Mouse (Mus musculus) adrenal gland, postnatal 14 days (tissue): ENCODE measurements at regions not wholly inside any gene's neighbourhood (a gene's known extent, or its start where the extent isn't known, plus 50 kb on each side); places are given as distances from the start of the nearest gene placed in this dataset.

ENCODE experiments used
- DNase-seq: peaks from one replicate; pipeline ENCODE4 v3.0.0; 2021; ENCODE audit warnings: mixed read lengths

DNA sequence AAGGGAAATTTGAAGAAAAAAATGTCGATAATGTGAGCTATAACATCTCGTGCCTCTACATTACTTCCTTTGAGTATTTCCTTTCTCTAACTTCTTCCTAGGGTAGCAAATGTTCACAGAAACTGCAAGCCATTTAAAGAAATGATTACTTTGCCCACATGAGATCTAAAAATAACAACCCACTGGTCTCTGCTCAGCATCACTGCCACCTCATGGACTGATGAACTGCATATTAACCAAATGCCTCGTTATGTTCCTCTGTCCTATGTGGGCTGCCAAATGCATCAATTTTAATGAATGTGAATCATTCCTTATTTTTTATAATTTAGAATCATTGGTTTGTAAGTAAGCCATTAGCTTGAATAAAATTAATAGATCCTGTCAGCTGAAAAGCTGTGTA, 590.0 kb upstream of the Nr3c2 start:
- no peak for DNase-seq

GRCm38 (mm10) chr8:76328540-76328939, 570.7 kb upstream of the Nr3c2 start:
- DNase-seq, result no peak

GRCm38 (mm10) chr8:76343072-76343471, 556.2 kb upstream of the Nr3c2 start:
- no peak for DNase-seq

DNA sequence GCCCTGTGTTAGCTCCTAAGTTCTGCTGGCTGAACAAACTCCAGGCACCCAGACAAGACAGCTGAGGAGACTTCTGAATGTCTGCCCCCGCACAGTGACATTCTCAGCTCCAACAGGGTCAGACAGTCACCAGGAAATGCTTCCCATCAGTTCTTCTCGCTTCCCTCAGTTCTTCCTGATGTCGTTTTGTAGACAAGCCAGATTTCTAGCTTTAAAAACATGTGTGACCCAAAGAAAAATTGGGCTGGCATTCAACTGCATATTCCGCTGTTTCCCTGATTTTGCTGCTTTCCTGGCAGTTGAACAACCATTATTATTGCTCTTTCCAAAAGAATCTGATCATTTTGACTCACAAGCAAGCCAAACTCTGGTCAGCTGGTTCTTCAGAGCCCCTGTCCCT, 553.1 kb upstream of the Nr3c2 start:
- DNase-seq, result no peak

DNA sequence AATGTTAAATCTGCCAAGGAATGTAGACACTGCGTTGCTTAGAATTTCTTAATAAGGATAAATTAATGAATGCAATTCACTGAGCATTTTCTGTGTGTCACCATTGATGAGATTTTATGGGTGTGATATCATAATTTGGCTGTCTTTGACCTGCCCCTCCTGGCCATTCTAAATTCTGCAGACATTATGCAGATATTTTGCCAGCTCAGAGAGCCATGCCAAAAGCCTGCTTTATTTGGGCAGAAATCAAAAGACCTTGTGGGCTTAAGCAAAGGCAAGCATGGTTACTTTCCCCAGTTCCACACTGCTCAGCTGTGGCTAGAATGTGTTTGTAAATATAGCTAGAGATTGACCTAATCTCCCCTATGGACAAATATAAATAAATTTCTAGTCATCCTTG, 552.4 kb upstream of the Nr3c2 start:
- no peak for DNase-seq

GRCm38 (mm10) chr8:76374314-76374713, 524.9 kb upstream of the Nr3c2 start:
- DNase-seq, result no peak

DNA sequence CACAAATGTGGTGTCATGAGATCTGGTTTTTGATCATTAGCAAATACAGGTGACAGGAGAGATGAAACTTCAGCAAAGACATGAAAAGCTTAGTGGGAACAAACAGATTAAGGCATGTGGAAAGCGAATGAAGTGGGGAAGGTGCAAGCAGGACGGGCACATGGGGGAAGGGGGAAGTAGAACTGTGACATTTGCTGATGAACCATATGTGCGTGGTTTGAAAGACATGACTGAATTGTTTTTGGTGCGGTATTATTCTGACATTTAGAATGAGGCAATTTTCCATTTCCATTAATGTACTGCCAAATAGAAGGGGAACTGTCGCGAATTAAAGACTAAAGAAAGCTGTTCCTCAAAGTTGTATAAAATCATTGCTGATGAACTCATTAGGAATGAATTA, 521.5 kb upstream of the Nr3c2 start:
- no peak for DNase-seq

DNA sequence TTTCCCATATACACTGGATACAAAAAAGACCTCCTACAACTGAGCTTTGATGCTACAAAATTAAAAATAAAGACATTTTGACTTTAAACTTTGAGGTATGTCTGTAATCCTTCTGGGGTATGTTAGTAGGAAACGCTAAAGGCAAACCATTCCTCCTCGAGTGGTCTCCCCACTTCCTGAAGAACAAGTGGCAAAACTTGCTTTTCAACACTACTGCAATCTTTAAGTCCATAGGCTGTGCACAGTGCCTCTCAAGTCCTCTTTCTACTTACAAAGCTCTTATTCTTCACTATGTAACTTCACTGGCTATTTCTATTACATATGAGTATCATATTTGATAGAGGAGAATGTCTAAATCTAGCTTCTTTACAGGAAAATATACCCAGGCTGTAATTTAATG, 517.6 kb upstream of the Nr3c2 start:
- no peak for DNase-seq

DNA sequence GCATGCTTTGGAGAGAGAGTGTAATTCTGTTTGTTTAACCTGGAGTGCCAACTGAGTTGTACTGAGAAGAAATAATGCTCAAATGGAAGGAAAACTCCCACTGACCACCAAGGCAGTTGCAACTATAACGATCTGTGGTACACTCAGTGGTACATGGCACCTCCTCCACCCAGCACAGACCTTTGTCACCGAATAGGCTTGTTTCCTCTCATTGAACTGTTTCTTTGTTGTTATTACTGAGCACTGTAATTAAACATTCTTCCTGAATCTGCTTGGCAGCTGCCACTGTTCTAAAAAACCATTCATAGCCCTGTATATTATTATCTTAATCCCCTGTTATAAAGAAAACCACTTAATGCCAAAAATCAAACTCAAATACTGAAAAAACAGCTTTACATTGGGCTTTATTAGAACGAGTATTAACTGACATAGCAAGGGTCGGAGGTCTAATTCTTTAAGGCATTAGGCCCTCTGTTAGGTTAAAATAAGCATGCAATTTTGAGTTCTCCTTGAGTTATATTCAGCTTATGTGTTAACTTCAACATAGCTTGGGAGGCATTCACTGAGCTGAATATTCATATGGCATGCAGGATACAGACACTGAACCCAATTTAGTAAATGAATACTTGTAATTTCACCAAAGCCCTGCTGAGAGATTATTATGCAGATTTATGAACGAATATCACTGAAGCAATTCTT, 515.5 kb upstream of the Nr3c2 start:
- DNase-seq, result no peak

- DNase-seq, result no peak
These were observed 515.0 kb upstream of the Nr3c2 start for GRCm38 (mm10) chr8:76384282-76384637.

- DNase-seq, result no peak
These were observed 507.2 kb upstream of the Nr3c2 start for GRCm38 (mm10) chr8:76392004-76392403.

DNA sequence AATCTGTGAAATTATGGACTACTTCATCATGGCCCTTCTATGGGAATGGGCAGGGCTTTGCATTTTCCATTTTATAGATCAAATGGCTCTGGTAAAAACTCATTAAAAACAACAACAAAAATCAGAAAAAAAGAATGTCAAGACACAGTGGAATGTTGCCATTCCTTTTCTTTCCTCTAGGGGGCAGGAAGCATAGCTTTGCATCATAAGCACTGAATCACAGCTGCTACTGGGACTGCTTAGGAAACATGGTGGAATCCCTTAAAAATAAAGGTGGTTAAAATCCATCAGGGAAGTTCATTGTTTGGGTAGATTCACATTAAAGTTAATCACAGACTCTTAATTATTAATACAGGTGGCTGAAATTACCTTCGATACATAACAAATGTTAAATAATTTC, 476.8 kb upstream of the Nr3c2 start:
- no peak for DNase-seq

- no peak for DNase-seq
These were observed 476.2 kb upstream of the Nr3c2 start for GRCm38 (mm10) chr8:76422861-76423532.

DNA sequence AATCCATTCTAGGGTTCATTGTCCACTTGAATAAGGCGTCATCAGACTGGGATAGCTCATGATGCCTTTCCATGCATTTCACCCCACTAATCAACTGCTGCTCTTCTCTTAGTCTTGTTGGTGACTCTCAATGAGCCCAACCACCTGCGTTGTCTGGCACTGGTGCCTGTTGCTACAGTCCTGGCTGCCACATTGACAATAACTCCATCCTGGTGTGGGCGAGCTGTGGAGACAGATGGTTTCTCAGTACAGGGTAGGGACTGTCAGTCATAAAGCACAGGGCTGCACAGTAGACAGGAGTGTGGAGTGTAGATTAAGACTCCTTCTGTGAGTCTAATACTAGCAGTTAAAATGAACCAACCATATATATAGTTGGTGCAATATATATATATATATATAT, 469.4 kb upstream of the Nr3c2 start:
- no peak for DNase-seq

DNA sequence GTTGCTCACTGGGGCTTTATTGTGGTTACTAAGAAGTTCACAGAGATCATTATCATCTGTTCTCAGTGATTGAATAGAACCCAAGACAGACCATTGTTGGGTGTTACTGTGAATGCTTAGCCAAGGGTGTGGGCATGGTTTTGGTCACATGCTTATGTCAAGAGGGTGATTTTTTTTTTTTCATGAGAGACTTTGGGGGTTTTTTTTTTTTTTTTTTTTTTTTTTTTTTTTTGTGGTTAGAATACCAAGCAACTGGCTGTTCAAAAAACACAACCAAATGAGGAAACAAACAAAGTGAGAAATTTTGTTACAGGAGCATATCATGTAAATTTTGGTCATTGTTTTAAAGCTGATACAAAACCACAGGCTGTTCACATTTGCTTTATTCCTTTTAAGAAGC, 466.4 kb upstream of the Nr3c2 start:
- DNase-seq, result no peak

DNA sequence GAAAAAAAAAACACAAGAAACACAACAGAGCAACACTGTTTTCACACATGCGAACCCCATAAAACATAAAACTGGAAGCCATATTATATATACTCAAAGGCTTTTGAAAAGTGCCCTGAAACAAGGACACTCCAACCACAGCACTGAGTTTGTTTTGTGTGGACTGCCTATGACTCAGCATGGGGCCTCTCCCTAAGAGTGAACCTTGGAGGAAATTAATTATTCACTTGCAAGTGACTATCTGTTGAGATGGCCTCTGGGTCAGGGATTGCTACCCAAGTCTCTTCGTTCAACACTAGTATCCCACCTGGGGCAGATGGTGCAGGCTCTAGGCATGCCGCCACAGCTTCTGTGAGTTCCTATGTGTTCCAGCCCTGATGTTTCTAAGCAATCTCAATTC, 461.3 kb upstream of the Nr3c2 start:
- DNase-seq, result no peak

- DNase-seq, result no peak
These were observed 424.6 kb upstream of the Nr3c2 start for GRCm38 (mm10) chr8:76474464-76475208.

GRCm38 (mm10) chr8:76478966-76479365, 420.3 kb upstream of the Nr3c2 start:
- DNase-seq, result no peak

DNA sequence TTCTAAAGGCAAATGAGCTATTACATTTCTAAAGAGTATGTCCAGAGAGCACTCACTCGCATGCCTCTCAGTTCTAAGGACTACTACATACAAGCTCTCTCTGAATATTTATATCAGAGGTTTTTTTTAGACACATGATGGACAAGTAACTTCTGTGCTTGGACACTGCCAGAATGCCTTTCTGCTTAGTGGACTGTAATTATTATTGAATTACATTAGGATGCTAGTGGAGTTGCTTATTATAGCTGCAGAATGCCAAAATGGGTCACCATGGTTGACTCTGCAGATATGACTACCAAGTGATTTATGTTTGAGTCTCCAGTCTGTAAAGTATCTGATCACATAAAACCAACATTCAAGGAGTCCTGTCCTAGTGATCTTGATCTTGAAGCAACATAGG, 395.6 kb upstream of the Nr3c2 start:
- no peak for DNase-seq

- no peak for DNase-seq
These were observed 392.0 kb upstream of the Nr3c2 start for GRCm38 (mm10) chr8:76507247-76507646.

DNA sequence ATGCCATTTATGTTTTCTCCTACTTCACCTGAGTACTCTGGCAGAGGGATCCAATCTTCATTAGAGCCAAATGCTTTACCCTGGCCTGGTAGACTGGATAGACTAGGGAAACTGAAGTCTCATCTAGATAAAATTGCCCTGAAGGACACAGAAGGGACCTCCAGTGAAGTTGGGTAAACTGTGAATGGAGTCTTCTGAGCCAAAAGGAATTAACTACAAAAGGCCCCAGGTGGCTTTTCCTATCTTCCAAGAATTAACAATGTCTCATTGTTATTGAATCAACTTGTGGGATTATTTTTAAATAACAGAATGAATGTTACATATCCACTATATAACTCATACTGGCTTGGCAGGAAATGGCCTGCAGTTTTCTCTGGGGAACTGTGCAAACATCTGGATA, 390.0 kb upstream of the Nr3c2 start:
- no peak for DNase-seq

DNA sequence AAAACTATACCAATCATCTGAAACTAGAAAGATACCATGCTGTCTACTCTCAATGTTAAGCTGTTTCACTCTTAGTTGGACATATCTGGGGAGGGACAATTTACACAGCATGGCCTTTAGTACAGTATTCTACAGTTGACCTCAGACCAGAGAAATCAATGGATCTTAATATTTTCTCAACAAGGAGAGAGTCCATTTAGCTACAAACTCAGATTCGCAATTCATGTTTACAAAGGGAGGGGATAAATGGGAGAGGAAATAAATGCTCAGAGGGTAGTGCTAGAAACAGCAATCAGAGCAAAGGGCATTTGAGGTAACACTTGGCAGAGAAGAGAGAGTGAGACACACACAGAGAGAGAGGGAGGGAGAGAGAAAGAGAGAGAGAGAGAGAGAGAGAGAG, 385.1 kb upstream of the Nr3c2 start:
- no peak for DNase-seq

DNA sequence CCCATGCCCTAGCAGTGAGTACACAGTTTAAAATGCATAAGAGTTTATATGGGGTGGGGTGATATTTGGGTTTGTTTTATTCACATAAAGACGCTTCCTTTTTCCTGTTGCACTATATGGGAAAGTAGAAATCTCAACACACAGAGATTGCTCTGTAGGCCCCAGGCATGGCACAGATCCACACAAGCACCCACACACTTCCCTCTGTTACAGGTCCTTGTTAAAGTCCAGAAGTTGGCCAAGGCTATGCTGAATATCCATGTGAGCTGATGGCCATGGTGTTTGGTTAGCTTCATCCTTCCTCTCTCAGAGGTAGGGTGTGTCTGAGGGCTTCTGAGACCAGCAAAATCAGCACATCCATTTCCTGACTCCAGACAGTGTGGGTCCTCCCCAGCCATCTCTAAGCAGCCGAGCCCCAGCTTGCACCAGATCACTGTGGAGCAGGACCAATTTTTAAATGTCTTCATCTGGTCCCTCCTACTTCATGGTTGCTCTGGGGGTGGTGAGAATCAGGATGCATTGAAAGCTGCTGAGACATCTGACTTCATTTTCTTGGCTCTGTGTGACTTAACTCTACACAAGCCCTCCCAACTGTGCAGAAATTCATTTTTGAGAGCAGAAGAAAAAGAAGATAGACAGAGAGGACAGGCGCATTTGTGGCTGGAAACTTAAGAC, 360.3 kb upstream of the Nr3c2 start:
- DNase-seq, result no peak
